In genomic region chr5:119686199-119686964, GRCm38 (mm10) we compare ENCODE assay signal across 9 mouse cellular contexts. TPM values are rescaled to one million over a fixed set of nuclear protein-coding genes. Genes with fewer than 3 reads are reported as not detected.
DNase-seq lines count a peak whose midpoint lies in the region; ATAC-seq and TF ChIP-seq lines count a peak whose summit lies in the region.
"Had no signal": no experiment of that assay in that cellular context is flagged by ENCODE, and none has a peak within 500 bp of the region (broad histone marks: within the 10 kb centered on the region; RNA-seq: fewer than 3 reads in every experiment).

No protein-coding gene starts in this region.

- peak; percentile 60 for TF ChIP-seq CTCF in lung, postnatal 0 days (IDR thresholded peaks at IDR 0.05)

- no peak for DNase-seq in kidney, postnatal 14 days
- DNase-seq in embryo, embryonic 11 days = peak; percentile 75
- peak; percentile 65 for DNase-seq in lung, postnatal 0 days (ENCODE audit: low spot score)
- DNase-seq in right cerebral cortex, adult 2 months (ENCODE audit: low spot score in 2 of 2) = no peak
- no peak for DNase-seq in spleen, postnatal 36 days (ENCODE audit: low spot score in 2 of 2)

- under 1% methylated on average over 28 of the region's 30 CpGs for WGBS in kidney, embryonic 15.5 days
- WGBS in hindbrain, embryonic 16.5 days = under 1% methylated on average over 30 of the region's 30 CpGs
- WGBS in lung, postnatal 0 days = 2% methylated on average over 30 of the region's 30 CpGs

- H3K4me1 ChIP-seq in kidney, embryonic 15.5 days = peaks cover 48% of the 10 kb centered on the region
- no peaks in the 10 kb centered on the region for H3K4me1 ChIP-seq in hindbrain, embryonic 16.5 days (ENCODE audit: control insufficient read depth, insufficient read depth, low read depth, low read length)
- H3K4me1 ChIP-seq in lung, postnatal 0 days (ENCODE audit: insufficient read depth, low read depth, low read length) = no peaks in the 10 kb centered on the region; the same call in 1 of the 2 replicates

- no peak for TF ChIP-seq EP300 in lung, postnatal 0 days (IDR thresholded peaks at IDR 0.05)

- H3K9me3 ChIP-seq in kidney, embryonic 15.5 days (replicated peaks) = no peaks in the 10 kb centered on the region
- no peaks in the 10 kb centered on the region for H3K9me3 ChIP-seq in hindbrain, embryonic 16.5 days (ENCODE audit: control insufficient read depth, low read length)
- no peaks in the 10 kb centered on the region for H3K9me3 ChIP-seq in lung, postnatal 0 days (ENCODE audit: low read length)

- H3K36me3 ChIP-seq in kidney, embryonic 15.5 days = no peaks in the 10 kb centered on the region
- H3K36me3 ChIP-seq in hindbrain, embryonic 16.5 days (ENCODE audit: control insufficient read depth, insufficient read depth, low read length) = no peaks in the 10 kb centered on the region
- H3K36me3 ChIP-seq in lung, postnatal 0 days (ENCODE audit: insufficient read depth, low read length) = no peaks in the 10 kb centered on the region

- peak overlapping the region; percentile 80 for H3K27ac ChIP-seq in kidney, embryonic 15.5 days
- no peak overlapping the region for H3K27ac ChIP-seq in hindbrain, embryonic 16.5 days (ENCODE audit: low read depth, low read length)
- peak overlapping the region; percentile 48; the same call in 1 of the 2 replicates for H3K27ac ChIP-seq in lung, postnatal 0 days (ENCODE audit: low read length)
- H3K27ac ChIP-seq: macrophage had no signal

- H3K4me3 ChIP-seq in kidney, embryonic 15.5 days (replicated peaks) = peak overlapping the region; percentile 34
- H3K4me3 ChIP-seq in hindbrain, embryonic 16.5 days (ENCODE audit: low read length) = 0 out of 2 replicates have a peak overlapping the region, but pooled peaks have one; percentile 6
- H3K4me3 ChIP-seq in lung, postnatal 0 days (ENCODE audit: low read depth, low read length) = peak overlapping the region; percentile 34

- peak overlapping the region; percentile 56 for H3K4me2 ChIP-seq in kidney, embryonic 15.5 days
- peak overlapping the region; percentile 35 for H3K4me2 ChIP-seq in hindbrain, embryonic 16.5 days (ENCODE audit: low read length)
- H3K4me2 ChIP-seq in lung, postnatal 0 days (replicated peaks; ENCODE audit: low read depth, low read length) = peak overlapping the region; percentile 54

- peak; percentile 54; the same call in 1 of the 2 replicates for ATAC-seq in kidney, embryonic 15.5 days (replicated peaks; ENCODE audit: low FRiP score)
- ATAC-seq in hindbrain, embryonic 16.5 days = no peak
- peak; percentile 45 for ATAC-seq in lung, postnatal 0 days
- ATAC-seq in megakaryocyte progenitor cell, adult 5-6 weeks (replicated peaks; ENCODE audit: poor library complexity) = no peak

- H3K9ac ChIP-seq in kidney, embryonic 15.5 days = no peak overlapping the region
- no peak overlapping the region for H3K9ac ChIP-seq in hindbrain, embryonic 16.5 days (ENCODE audit: low read depth, low read length)
- no peak overlapping the region for H3K9ac ChIP-seq in lung, postnatal 0 days (replicated peaks; ENCODE audit: low read depth)

- H3K27me3 ChIP-seq in kidney, embryonic 15.5 days = peaks cover 97% of the 10 kb centered on the region
- peaks cover 83% of the 10 kb centered on the region for H3K27me3 ChIP-seq in hindbrain, embryonic 16.5 days (replicated peaks; ENCODE audit: control insufficient read depth, insufficient read depth, low read length)
- H3K27me3 ChIP-seq in lung, postnatal 0 days (replicated peaks; ENCODE audit: insufficient read depth, low read length) = peaks cover 16% of the 10 kb centered on the region

RNA-seq across cellular contexts. Expression of gene Tbx3, which starts 15.9 kb away (rescaled TPM):
- polyA plus RNA-seq in kidney, embryonic 15.5 days (2015; fragmentation: Nextera tagmentation; extraction: Ambion mirVana) = 51.1 and 54.4 TPM in 2 replicates
- 2.9 and 5.0 TPM in 2 replicates for polyA plus RNA-seq in hindbrain, embryonic 16.5 days (2015; fragmentation: Nextera tagmentation; extraction: Ambion mirVana)
- polyA plus RNA-seq in lung, postnatal 0 days (2015; fragmentation: Nextera tagmentation; extraction: Ambion mirVana) = 44.7 and 54.8 TPM in 2 replicates
- not detected in 2 replicates for total RNA-seq in megakaryocyte progenitor cell, adult 5-6 weeks (2015)
- total RNA-seq in megakaryocyte progenitor cell, adult 5-6 weeks (2017) = not detected in 2 replicates
- polyA plus RNA-seq: macrophage had no signal

Comparison
In these comparisons a context has a peak if more than half of its experiments do, and no peak if none do; other contexts are left out.
1. ATAC-seq: peak in kidney, embryonic 15.5 days (single experiment) and lung, postnatal 0 days (single experiment); none in hindbrain, embryonic 16.5 days (single experiment) and megakaryocyte progenitor cell, adult 5-6 weeks (single experiment).
2. DNase-seq: peak in embryo, embryonic 11 days (single experiment) and lung, postnatal 0 days (single experiment); none in kidney, postnatal 14 days (single experiment), right cerebral cortex, adult 2 months (0 of 2) and spleen, postnatal 36 days (0 of 2).
3. Peak in every context shown above with its lines, with median percentiles within 50 percentile points of each other: H3K4me2 ChIP-seq and H3K4me3 ChIP-seq.